Mouse (Mus musculus) heart, postnatal 14 days (tissue): Measurements from ENCODE around the gene Zfhx3. TPM values are rescaled to one million over a fixed set of nuclear protein-coding genes. Genes with fewer than 3 reads are reported as not detected.

Experiments
- DNase-seq, 2 experiments: peaks; one replicate each; pipeline ENCODE4 v3.0.0; 2021 to 2022
- intact Hi-C: fragments of 180-260 bp; cut with DNase I; formaldehyde crosslinking; loops from one replicate; pipeline ENCODE4 v1.15.1; 2025
- total RNA-seq, 2 experiments: library from RNA; stranded (reverse); gene quantifications; 2 replicates each; pipeline ENCODE4 v1.2.3; 2021

Gene Zfhx3
- total RNA-seq, 2 experiments from 2014 or later = 8.2 to 8.8 TPM

DNA sequence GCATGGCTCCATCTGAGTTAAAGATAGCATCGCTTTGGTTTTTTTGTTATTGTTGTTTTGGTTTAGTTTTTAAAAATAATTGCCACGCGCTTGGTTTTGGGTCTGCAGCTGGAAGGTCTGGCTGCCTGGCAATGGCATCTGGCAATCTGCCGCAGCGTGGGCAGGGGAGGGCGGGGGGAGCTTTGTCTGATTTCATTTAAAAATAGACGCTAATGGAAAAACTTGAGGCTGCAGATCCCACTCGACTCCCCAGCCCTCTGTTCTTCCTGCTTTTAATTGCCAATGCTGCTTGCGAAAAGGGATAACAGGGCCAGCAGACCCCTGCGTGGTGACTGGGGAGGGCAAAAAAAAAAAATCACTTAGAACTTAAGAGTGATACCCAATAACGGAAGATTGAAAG lies 69.1 kb downstream of the Zfhx3 start:
- DNase-seq = no peak
- intact Hi-C loops = no loop called here

GRCm38 (mm10) chr8:108017727-108018126 lies 75.3 kb downstream of the Zfhx3 start:
- DNase-seq = no peak
- intact Hi-C loops = no loop called here

DNA sequence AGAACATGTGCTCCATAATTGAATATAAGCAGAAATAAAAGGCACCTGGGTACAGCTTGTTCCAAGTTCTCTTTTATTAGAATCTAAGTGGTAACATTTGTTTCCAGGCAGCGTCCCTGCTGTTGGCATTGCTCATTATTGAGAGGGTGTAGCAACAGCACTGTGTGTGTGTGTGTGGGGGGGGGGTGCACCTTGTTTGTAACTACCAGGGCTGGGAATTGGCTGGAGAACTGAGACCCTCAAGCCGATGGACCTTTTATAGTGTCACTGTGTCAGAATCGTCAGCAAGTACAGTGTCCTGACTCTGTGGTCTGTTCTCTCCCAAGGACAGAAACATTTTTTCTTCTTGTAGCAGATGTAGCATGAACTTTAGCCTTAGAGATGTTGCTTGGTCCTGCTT lies 77.2 kb downstream of the Zfhx3 start:
- DNase-seq = no peak
- intact Hi-C loops = no loop called here

DNA sequence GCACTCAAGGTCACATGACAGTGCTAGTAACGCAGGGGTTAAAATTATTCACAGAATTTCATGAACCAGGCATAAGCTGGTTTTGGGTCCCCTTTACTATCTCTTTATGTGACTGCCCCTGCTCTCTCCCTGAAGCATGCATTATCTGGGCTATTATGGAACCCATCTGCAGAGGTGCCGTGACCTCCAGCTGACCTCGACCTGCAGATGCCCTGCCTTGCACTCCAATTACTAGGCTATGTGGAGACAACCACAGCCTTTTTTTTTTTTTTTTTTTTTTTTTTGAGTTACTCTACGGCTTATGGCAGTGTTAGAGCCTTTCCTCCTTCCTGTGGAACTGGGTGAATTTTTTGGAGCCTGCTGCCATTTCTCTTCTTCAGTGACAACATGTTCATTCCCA lies 80.0 kb downstream of the Zfhx3 start:
- DNase-seq = no peak
- intact Hi-C loops = no loop called here

DNA sequence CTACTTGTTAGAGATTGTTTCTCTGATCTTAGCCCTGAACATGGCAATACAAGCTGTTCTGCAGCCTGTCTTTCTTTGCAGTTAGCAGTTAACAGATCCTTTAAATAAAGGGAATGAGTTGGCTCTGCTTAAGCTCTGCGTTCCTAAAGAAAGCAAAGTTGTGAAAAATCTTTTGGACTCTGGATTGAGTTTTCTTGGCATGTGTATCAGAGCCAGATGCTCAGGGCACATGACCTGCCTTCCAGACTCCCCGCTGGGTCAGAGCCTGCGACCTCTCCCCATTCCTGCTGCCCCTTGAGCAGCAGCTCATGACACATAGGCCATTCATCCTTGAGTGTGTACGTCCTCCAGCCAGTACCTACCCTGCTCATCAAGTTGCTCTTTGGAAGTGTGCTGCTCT lies 81.9 kb downstream of the Zfhx3 start:
- intact Hi-C loops = no loop called here
- no peak for DNase-seq

GRCm38 (mm10) chr8:108025249-108025648 lies 82.8 kb downstream of the Zfhx3 start:
- intact Hi-C loops = no loop called here
- DNase-seq = no peak

DNA sequence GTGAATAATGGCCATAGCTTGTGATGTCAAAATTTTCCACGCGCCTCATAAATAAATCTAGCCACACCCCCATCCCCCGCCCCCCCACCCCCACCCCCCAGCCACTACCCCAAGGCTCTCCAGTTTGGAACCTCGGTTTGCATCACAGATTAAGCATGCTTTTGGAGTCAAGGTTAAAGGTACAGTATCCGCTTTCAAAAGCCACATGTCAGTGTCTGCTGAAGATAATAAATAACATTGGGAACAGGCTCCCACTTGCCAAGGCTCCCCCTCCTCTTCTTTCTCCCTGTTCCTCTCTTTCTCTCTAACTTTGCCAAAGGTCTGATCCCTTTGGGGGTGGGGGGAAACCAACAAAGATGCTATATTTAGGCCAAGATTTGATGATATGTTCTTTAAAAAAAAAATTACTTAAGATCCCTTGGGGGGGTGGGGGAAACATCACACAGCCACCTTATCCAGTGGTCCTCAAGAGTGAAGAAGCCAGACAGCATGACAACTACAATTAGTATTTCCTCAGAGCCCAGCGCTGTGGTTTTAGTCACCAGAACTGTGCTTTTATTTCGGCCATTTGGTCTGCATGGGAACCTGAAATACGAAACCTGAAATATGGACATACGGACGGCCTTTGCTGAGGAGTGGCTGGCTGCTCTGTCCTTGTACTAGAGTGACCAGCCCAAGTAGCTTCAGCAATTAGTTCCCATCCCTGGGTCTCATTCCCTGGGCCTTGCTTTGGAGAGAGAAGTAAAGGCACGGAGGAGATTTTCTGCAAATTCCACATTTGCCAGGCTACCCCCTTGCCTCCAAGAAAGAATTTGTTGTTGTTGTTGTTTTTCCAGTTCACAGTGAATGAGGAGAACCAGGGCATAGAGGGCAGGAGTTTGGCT lies 84.4 kb downstream of the Zfhx3 start:
- no peak for DNase-seq
- intact Hi-C loops = no loop called here

DNA sequence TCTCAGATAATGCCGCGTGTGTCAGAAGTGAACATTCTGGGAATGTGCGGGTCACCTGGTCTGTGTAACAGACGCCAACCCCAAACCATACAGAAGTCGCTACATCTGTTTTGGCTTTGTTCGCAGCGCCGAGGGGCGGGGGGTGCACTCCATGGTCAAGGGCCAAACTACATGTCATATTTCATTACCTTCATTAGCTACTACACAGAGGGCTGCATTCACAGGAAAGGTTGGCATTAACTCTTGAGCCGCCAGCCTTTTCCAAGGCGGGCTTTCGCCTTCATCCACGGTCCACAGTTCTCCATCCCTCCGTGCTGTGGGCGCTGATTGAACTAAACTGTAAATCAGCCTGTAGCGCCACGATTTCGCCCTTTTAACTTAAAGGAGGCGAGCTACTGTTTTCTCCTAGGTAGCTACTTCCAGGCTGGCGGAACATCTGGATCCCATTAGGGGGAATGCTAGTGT lies 85.1 kb downstream of the Zfhx3 start:
- DNase-seq = no peak
- intact Hi-C loops = no loop called here

DNA sequence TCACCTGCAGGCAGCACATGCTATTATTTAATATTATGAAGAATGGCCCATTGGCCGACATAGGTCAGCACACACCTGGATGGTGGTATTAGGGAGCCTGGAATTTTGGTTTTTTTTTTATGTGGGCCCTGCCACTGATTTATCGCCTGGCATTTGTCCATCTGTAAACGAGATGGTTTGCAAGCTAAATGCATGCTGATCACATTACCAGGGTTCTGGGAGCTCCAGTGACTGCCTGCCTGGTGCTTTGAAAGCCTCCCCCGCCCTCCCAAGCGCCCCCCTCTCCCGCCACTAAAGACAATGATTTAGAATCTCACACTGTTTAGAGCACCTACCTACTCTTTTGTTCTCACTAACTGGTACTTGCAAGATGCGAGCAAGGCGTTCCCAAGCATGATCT lies 86.0 kb downstream of the Zfhx3 start:
- no peak for DNase-seq
- intact Hi-C loops = no loop called here

- intact Hi-C loops = no loop called here
- DNase-seq = no peak
Measured at GRCm38 (mm10) chr8:108031159-108031558, 88.7 kb downstream of the Zfhx3 start.

- intact Hi-C loops = no loop called here
- DNase-seq = no peak
Measured at GRCm38 (mm10) chr8:108034070-108034469, 91.6 kb downstream of the Zfhx3 start.

GRCm38 (mm10) chr8:108034726-108035125 lies 92.3 kb downstream of the Zfhx3 start:
- DNase-seq = no peak
- intact Hi-C loops = no loop called here

DNA sequence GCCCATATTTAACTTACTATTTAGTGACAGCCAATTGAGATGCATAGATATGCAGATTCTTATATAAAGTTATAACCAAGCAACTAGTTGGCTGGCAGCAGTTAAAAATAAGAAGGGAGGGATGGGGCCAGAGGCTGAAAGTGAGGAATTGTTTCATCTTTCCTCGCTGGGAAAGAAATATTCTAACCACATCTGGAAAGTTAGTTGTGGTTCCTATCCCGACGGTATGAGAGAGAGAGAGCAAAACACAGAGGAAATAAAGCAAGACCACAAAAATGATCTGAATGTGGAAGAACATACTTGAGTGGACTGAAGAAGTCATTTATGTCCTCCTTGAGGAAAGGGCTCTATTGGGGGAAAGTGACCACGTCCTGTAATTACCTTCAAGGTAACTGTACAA lies 101.2 kb downstream of the Zfhx3 start:
- DNase-seq = no peak
- intact Hi-C loops = no loop called here

- intact Hi-C loops = no loop called here
- no peak for DNase-seq
Measured at GRCm38 (mm10) chr8:108044185-108044584, 101.7 kb downstream of the Zfhx3 start.

DNA sequence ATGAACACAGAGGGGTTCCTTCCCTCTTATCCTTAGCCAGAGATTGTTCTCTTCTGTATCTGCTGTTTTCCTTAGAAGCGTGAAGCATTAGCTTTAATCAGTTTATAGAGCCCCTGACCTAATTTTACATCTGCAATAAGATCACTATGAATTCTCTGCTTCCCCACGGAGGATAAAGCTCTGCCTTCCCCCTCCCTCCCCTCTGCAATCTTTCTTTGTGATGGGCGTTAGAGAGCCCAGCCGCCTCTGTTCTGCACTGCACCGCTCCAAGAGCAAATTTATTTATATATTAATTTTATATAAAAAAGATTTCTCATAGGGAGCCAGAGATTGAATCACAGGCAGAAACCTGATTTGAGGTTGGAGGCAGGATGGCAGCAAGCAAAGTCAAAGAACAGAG lies 113.8 kb downstream of the Zfhx3 start:
- intact Hi-C loops = no loop called here
- DNase-seq = no peak

- intact Hi-C loops = no loop called here
- no peak for DNase-seq
Measured at GRCm38 (mm10) chr8:108061972-108062371, 119.5 kb downstream of the Zfhx3 start.

- intact Hi-C loops = no loop called here
- DNase-seq = no peak
Measured at GRCm38 (mm10) chr8:108067111-108067510, 124.7 kb downstream of the Zfhx3 start.

DNA sequence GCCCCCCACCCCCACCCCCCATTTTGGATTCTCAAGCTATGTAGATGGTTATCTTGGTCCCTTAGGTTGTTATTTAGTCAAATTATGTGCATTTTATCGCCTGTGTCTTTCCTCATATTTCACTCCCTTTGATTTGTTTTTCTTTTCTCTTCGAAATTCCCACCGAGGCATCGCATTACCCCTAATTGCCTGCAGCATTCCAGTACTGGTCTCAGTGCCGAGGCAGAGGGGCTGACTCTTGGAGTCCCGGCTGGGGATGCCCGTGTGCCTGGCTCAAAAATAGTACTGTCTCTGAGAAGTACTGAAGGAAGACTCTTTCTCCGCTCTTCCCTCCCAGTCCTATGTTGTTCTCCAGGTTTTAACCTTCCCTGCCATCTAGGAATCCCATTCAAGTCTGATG lies 125.8 kb downstream of the Zfhx3 start:
- intact Hi-C loops = no loop called here
- no peak for DNase-seq

GRCm38 (mm10) chr8:108070438-108070837 lies 128.0 kb downstream of the Zfhx3 start:
- DNase-seq = no peak
- intact Hi-C loops = no loop called here

DNA sequence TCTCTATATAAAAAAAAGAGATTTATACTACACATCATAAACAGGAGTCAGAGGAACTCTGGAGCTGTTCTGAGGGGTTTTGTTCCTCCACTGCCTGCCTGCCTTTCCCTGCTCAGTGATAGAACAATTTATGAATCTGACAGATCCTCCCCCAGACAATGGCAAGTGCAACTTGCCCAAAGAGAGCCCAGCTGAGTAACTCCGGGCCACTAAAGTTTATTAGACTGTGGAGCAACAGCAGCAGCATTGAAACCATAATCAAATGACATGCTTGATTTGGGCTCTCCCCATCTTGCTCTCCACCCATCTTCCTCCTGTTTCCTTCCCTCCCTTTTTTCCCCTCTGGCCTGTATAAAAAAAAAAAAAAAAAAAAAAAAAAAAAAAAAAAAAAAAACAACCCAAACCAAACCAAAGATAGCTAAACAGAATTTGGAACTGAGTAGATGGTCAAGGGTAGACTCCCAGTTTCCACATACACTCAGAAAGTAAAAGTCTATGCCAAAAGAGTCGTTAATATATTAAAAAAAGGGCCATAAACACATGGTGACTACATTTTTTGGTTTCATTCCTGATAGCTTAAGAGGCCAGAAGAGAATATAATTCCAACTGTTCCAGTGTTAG lies 129.8 kb downstream of the Zfhx3 start:
- no peak for DNase-seq
- intact Hi-C loops = no loop called here

DNA sequence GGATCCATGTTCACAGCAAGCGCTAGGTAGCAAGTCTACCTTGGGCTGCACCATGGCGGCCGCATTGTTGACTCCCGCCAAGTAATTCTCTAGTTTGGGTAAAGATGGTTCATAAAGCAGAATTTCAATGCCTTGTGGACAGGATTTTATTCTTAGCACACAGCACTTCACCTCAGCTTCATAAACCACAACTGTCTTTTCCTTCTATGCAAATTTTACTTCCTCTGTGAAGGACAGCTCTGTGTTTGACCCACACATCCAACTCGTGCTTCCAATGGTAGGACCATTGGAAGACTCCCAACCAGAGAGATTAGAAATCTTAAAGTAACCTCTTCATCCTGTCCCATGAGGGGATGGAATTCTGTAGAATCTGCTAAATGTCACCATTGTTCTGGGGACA lies 130.4 kb downstream of the Zfhx3 start:
- DNase-seq = no peak
- intact Hi-C loops = no loop called here

- intact Hi-C loops = no loop called here
- no peak for DNase-seq
Measured at GRCm38 (mm10) chr8:108075176-108075575, 132.7 kb downstream of the Zfhx3 start.
